Mouse (Mus musculus) cerebellum, adult 11 months (tissue): Measurements from ENCODE around the gene Nkg7.
A peak's percentile ranks its signal among the peaks of the same experiment; 100 is the strongest.

Source experiments
- DNase-seq: peaks from one replicate; pipeline ENCODE4 v3.0.0; 2022

The Nkg7 gene

DNA sequence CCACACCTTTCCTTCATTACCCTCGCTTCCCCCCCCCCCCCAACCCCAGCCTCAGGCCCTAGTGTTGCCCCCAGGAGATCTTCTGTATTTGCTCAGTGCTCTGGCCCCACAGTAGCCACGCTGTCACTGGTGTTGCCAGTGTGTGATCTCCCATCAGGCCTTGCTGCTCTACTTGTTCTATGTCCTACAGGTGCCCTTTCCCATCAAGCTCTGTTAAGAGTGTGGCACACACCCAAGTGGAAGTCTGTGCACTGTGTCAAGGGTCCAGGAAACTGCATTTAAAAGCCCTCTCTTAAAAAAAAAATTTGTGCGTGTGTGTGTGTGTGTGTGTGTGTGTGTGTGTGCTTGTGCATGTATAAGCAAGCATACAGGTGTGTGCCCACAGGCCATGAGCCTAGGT is 11.4 kb downstream of the Nkg7 start:
- no peak for DNase-seq

DNA sequence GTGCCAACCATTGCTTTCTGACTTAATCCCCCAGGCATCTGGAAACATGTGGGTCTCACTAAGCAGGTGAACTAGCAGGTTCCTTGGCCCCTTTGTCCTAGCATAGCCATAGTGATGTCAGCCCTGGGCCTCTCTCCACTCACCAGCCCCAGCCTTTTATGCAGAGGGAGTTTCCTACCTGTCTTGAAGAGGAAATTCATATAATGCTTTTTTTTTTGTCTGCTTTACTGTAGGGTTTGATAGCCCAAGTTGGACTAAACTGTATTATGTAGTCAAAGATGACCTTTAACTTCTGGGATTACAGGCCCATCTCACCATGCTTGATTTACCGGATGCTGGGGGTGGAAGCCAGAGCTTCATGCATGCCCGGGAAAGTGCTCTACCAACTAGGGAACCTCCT is 12.9 kb downstream of the Nkg7 start:
- no peak for DNase-seq

DNA sequence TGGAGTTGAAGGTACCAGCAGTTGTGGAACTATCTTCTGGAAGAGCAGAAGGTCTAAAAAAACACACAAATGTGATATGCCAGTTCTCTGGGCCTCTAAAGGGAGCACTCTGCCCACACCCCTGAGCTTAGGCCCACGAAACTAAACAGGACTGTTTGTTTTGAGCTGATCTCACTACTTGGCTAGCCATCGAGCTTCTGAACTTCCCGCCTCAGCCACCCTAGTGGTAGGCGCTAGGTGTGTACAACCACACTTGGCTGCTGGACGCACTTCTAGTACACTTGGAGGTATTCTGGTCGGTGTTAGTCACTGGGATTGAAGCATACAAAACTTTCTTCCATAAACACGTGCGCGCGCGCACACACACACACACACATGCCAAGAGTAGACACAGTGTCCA is 14.9 kb downstream of the Nkg7 start:
- DNase-seq: no peak

GRCm38 (mm10) chr7:43452609-43453008 is 15.7 kb downstream of the Nkg7 start:
- DNase-seq: no peak

DNA sequence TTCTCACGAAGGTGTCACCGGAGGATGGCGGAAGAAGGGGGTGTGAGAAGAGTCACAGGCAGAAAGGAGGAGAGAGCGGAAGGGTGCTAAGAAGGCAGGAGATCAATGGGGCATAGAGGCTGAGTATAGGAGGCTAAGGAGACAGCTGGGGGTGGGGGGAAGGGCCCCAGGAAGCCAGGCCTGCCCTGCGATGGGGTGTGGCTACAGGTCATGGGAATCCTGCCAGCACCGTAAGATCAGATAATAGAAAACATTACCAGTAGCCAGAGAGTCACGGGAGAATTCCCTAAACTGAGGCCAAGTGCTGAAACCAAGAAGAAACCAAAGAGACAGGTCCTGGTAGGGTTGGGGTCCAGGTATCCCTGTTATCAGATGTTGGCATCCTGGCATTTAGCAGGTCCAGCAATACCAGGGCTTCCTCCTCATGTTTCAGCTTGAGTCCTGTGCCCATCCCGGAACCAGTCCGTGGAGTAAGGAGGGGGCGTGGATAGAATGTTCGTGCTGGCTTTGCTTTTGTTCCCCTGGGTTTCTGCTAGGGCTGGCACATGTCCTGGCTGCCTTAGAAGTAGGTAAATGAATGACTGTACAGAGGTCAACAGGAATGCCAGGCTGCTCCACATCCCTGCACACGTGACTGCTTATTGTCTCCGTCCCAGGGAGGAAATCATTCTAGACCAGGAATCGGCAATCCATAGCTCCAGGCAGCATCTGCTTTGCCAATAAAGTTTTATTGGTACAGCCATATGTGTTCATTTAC is 16.9 kb downstream of the Nkg7 start:
- DNase-seq: no peak

- no peak for DNase-seq
Measured at GRCm38 (mm10) chr7:43454371-43454770, 17.5 kb downstream of the Nkg7 start.

DNA sequence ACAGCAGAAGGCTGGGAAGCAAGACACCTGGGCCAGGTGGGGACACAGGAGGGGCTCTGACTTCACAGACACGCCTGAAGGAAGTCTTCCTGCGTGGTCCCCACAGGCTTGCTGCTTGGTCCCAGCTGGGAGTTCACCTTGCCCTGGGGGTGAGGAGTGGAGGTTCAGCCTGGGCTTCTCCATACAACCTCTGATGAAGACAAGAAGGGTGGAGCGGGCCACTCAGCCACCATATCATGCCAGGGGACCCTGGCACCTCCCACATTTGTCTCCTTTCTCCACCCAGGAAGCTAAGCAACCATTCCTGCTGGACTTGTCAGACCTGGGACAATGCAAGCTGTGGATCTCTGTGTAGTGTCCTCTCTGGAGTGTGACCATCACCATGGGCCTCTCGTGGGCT is 26.0 kb downstream of the Nkg7 start, which contains the start of gene Vsig10l:
TSS of gene Vsig10l (plus strand) at position 301 of the 400 bp plus-strand sequence.
- no peak for DNase-seq

GRCm38 (mm10) chr7:43463976-43464375 is 27.1 kb downstream of the Nkg7 start:
- no peak for DNase-seq

DNA sequence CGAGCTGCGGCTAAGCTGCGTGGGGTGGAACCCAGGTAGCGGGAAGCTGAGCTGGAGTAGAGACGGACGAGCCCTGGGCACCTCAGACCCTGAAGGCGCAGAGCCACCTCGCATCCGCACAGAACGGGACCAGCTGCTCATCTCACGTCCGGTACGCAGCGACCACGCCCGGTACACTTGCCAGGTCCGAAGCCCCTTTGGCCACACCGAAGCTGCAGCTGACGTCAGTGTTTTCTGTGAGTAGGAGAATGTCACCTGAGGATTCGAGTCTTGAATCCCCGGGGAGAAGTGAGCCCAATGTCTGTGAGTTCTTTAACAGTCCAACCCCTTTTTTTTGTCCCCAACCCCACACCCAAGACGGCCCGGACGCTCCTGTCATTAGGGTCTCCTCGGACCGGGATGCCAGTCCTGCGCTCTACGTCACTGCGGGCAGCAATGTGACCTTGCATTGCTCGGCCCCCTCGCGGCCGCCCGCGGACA is 28.0 kb downstream of the Nkg7 start:
- DNase-seq: no peak

- DNase-seq: peak; percentile 68
Measured at GRCm38 (mm10) chr7:43465344-43466098, 28.6 kb downstream of the Nkg7 start.

DNA sequence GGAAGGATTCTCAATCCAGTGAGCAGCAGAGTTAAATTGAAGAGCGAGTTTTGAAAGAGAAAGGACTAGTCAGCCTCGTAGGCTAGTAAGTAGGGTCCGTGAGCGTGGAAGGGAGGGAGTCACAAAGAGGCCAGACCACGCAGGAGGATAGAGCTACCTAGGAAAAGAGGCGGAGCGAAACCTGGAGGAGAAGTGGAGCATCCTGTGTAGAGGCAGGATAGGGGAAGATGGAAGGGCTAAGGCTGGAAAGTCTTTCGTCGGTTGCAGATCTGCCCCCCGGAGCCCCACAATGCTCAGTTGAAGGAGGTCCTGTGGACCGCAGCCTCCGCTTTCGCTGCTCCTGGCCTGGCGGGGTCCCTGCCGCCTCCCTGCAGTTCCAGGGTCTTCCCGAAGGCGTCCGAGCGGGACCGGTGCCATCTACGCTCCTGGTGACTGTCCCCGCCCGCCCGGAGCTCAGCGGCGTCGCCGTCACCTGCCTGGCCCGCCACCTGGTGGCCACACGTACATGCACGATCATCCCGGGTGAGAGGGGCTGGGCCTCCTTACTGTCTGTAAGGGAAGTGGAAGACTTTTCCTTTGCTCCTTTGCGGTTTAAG is 29.3 kb downstream of the Nkg7 start:
- DNase-seq: peak; percentile 75

GRCm38 (mm10) chr7:43470373-43470772 is 33.5 kb downstream of the Nkg7 start:
- no peak for DNase-seq

DNA sequence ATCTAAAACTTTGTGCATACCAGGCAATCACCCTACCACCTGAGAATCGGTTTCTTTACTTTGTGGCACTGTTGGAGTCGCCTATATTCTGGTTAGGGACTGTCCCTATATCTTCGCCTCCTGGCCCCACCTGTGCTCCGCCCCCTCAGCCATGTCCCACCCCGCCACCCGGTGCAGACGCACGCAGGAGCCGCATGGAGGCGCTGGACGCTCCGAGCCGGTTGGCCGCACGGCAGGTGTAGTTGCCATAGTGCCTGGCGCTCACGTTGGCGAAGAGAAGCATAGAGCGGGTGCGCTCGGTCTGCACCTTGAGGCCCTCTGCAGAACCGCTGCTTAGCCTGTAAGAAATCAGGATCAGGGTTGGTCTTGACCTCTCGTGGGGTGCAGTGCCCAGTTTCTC is 38.8 kb downstream of the Nkg7 start:
- DNase-seq: no peak

DNA sequence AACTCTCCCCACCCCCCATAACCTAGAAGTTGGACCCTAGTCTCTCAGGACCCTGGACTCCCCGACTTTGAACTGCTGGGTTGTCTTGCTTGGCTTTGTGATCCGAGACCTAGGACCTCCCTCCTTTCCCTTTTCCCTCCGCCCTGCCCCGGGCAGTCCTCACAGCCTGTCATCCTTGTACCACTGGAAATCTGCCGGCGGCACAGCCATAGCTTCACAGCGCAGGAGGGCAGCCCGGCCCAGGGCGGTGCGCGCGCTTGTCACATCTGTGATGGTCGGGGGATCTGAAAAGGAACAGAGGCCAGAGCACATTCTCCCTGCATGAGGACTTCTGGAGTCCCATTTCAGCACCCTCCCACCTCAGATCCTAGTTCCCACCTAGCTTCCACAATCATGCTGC is 39.5 kb downstream of the Nkg7 start:
- no peak for DNase-seq

- DNase-seq: no peak
Measured at GRCm38 (mm10) chr7:43481191-43481590, 44.3 kb downstream of the Nkg7 start.

- DNase-seq: no peak
Measured at GRCm38 (mm10) chr7:43482090-43482716, 45.3 kb downstream of the Nkg7 start.

- no peak for DNase-seq
Measured at GRCm38 (mm10) chr7:43483236-43483635, 46.4 kb downstream of the Nkg7 start.
